Mouse (Mus musculus) granulocyte monocyte progenitor cell, adult 5-6 weeks (primary cell): Measurements from ENCODE around the gene Cntf. TPM values are rescaled to one million over a fixed set of nuclear protein-coding genes. Genes with fewer than 3 reads are reported as not detected.
"Not testable (repeated sequence)": the region's sequence is repeated elsewhere in the genome, so short reads cannot be mapped to it uniquely, and the experiment has no call there.

Experiments used
- ATAC-seq: replicated peaks from 2 replicates; pipeline ENCODE4 v1.8.0; 2016; ENCODE audit warnings: mild to moderate bottlenecking, moderate TSS enrichment, inconsistent platforms; ENCODE audit not compliant: poor library complexity, severe bottlenecking
- total RNA-seq, 2 experiments: library from RNA; stranded (forward) in 1 of 2; stranded (reverse) in 1 of 2; fragments of 200-712, 200-1000 nt in 1 of 2; fragments of >200 nt in 1 of 2; fragmentation: Nextera tagmentation in 1 of 2; gene quantifications; 2 replicates each; pipeline ENCODE4 v1.2.3; 2014 to 2017

Cntf gene
- total RNA-seq, 2 experiments from 2014 or later: 1.4 to 8.0 TPM

- ATAC-seq: no peak
Measured at GRCm38 (mm10) chr19:12780437-12780836, 15.0 kb upstream of the Cntf start.

GRCm38 (mm10) chr19:12770888-12771287 is 5.5 kb upstream of the Cntf start:
- no peak for ATAC-seq

- ATAC-seq: no peak
Measured at GRCm38 (mm10) chr19:12762212-12763130, 3.0 kb downstream of the Cntf start.

GRCm38 (mm10) chr19:12759656-12760055 is 5.8 kb downstream of the Cntf start:
- ATAC-seq: no peak

- no peak for ATAC-seq
Measured at GRCm38 (mm10) chr19:12758936-12759478, 6.4 kb downstream of the Cntf start.

- no peak for ATAC-seq
Measured at GRCm38 (mm10) chr19:12756286-12756685, 9.1 kb downstream of the Cntf start.

- ATAC-seq: no peak
Measured at GRCm38 (mm10) chr19:12731950-12732349, 33.5 kb downstream of the Cntf start.

- ATAC-seq: no peak
Measured at GRCm38 (mm10) chr19:12731036-12731435, 34.4 kb downstream of the Cntf start.

GRCm38 (mm10) chr19:12725851-12726250 is 39.6 kb downstream of the Cntf start:
- ATAC-seq: no peak

GRCm38 (mm10) chr19:12722308-12722707 is 43.1 kb downstream of the Cntf start:
- peak; percentile 59 for ATAC-seq

- not testable (repeated sequence) for ATAC-seq
Measured at GRCm38 (mm10) chr19:12721596-12721995, 43.8 kb downstream of the Cntf start.

- not testable (repeated sequence) for ATAC-seq
Measured at GRCm38 (mm10) chr19:12720919-12721318, 44.5 kb downstream of the Cntf start.

GRCm38 (mm10) chr19:12720463-12720862 is 45.0 kb downstream of the Cntf start:
- ATAC-seq: no peak

GRCm38 (mm10) chr19:12719189-12719588 is 46.2 kb downstream of the Cntf start:
- ATAC-seq: no peak

Other genes with a start within 250 kb of the Cntf start
- gene Fam111a, start 219.9 kb downstream of the Cntf start, total RNA-seq (2014; fragmentation: Nextera tagmentation): 156 and 158 TPM in 2 replicates
- 230 and 279 TPM in 2 replicates for gene Fam111a, start 219.9 kb downstream of the Cntf start, total RNA-seq (2017)
- not detected in 2 replicates for gene Gm4952, start 165.7 kb downstream of the Cntf start, total RNA-seq (2014; fragmentation: Nextera tagmentation)
- gene Gm4952, start 165.7 kb downstream of the Cntf start, total RNA-seq (2017): not detected in 2 replicates
- not detected in 2 replicates for gene Glyat, start 132.3 kb downstream of the Cntf start, total RNA-seq (2014; fragmentation: Nextera tagmentation)
- gene Glyat, start 132.3 kb downstream of the Cntf start, total RNA-seq (2017): not detected in 2 replicates
- not detected in 2 replicates for gene Olfr1442, start 95.2 kb downstream of the Cntf start, total RNA-seq (2014; fragmentation: Nextera tagmentation)
- gene Olfr1442, start 95.2 kb downstream of the Cntf start, total RNA-seq (2017): not detected in 2 replicates
- gene Olfr1443, start 87.5 kb downstream of the Cntf start, total RNA-seq (2014; fragmentation: Nextera tagmentation): not detected in 2 replicates
- not detected in 2 replicates for gene Olfr1443, start 87.5 kb downstream of the Cntf start, total RNA-seq (2017)
- gene Keg1, start 69.8 kb downstream of the Cntf start, total RNA-seq (2014; fragmentation: Nextera tagmentation): not detected in 2 replicates
- not detected in 2 replicates for gene Keg1, start 69.8 kb downstream of the Cntf start, total RNA-seq (2017)
- gene Zfp91, start 30.5 kb upstream of the Cntf start, total RNA-seq (2014; fragmentation: Nextera tagmentation): 58.7 and 61.6 TPM in 2 replicates
- 89.3 and 100 TPM in 2 replicates for gene Zfp91, start 30.5 kb upstream of the Cntf start, total RNA-seq (2017)
- 7.8 and 9.9 TPM in 2 replicates for gene Lpxn, start 30.6 kb upstream of the Cntf start, total RNA-seq (2014; fragmentation: Nextera tagmentation)
- 6.4 and 10.6 TPM in 2 replicates for gene Lpxn, start 30.6 kb upstream of the Cntf start, total RNA-seq (2017)
- gene Gm5244, start 81.0 kb upstream of the Cntf start, total RNA-seq (2014; fragmentation: Nextera tagmentation): not detected in 2 replicates
- not detected in 2 replicates for gene Gm5244, start 81.0 kb upstream of the Cntf start, total RNA-seq (2017)
- not detected in 2 replicates for gene Olfr1444, start 91.7 kb upstream of the Cntf start, total RNA-seq (2014; fragmentation: Nextera tagmentation)
- not detected in 2 replicates for gene Olfr1444, start 91.7 kb upstream of the Cntf start, total RNA-seq (2017)
- not detected in 2 replicates for gene Olfr1445, start 118.2 kb upstream of the Cntf start, total RNA-seq (2014; fragmentation: Nextera tagmentation)
- gene Olfr1445, start 118.2 kb upstream of the Cntf start, total RNA-seq (2017): not detected in 2 replicates
- gene Olfr1446, start 127.9 kb upstream of the Cntf start, total RNA-seq (2014; fragmentation: Nextera tagmentation): not detected in 2 replicates
- not detected in 2 replicates for gene Olfr1446, start 127.9 kb upstream of the Cntf start, total RNA-seq (2017)
- not detected in 2 replicates for gene Olfr1447, start 138.1 kb upstream of the Cntf start, total RNA-seq (2014; fragmentation: Nextera tagmentation)
- gene Olfr1447, start 138.1 kb upstream of the Cntf start, total RNA-seq (2017): not detected in 2 replicates
- gene Olfr1448, start 158.8 kb upstream of the Cntf start, total RNA-seq (2014; fragmentation: Nextera tagmentation): not detected in 2 replicates
- gene Olfr1448, start 158.8 kb upstream of the Cntf start, total RNA-seq (2017): not detected in 2 replicates
- gene Olfr1449, start 165.2 kb upstream of the Cntf start, total RNA-seq (2014; fragmentation: Nextera tagmentation): not detected in 2 replicates
- gene Olfr1449, start 165.2 kb upstream of the Cntf start, total RNA-seq (2017): not detected in 2 replicates
- gene Olfr1450, start 184.6 kb upstream of the Cntf start, total RNA-seq (2014; fragmentation: Nextera tagmentation): not detected in 2 replicates
- gene Olfr1450, start 184.6 kb upstream of the Cntf start, total RNA-seq (2017): not detected in 2 replicates
- gene Olfr1451, start 229.4 kb upstream of the Cntf start, total RNA-seq (2014; fragmentation: Nextera tagmentation): not detected in 2 replicates
- gene Olfr1451, start 229.4 kb upstream of the Cntf start, total RNA-seq (2017): not detected in 2 replicates